Mouse (Mus musculus) kidney, postnatal 0 days (tissue): ENCODE measurements at regions not wholly inside any gene's neighbourhood (a gene's known extent, or its start where the extent isn't known, plus 50 kb on each side); places are given as distances from the start of the nearest gene placed in this dataset.

ENCODE experiments used
- ATAC-seq: fragments of 200-750 bp; cut with Nextera tagmentation; replicated peaks from 2 replicates; pipeline ENCODE4 v1.8.0; 2017; ENCODE audit warnings: low read depth, moderate number of reproducible peaks, moderate TSS enrichment, moderate library complexity; ENCODE audit not compliant: low FRiP score
- DNase-seq: peaks from one replicate; pipeline ENCODE4 v3.0.0-alpha.2; 2016; ENCODE audit warnings: low spot score
- H3K27ac ChIP-seq: fragments of 300-500 bp; sonication (generic); 2 replicates; pipeline ENCODE4 v1.5.1; 2014; ENCODE audit warnings: mild to moderate bottlenecking
- H3K27me3 ChIP-seq: fragments of 300-500 bp; sonication (generic); 2 replicates; pipeline ENCODE4 v1.6.1; 2014; ENCODE audit warnings: low read length, mixed read lengths; ENCODE audit not compliant: insufficient read depth
- H3K36me3 ChIP-seq: fragments of 300-500 bp; sonication (generic); 2 replicates; pipeline ENCODE4 v1.6.1; 2014; ENCODE audit warnings: low read length, mixed read lengths; ENCODE audit not compliant: insufficient read depth
- H3K4me1 ChIP-seq: fragments of 300-500 bp; sonication (generic); replicated peaks from 2 replicates; pipeline ENCODE4 v1.6.1; 2014; ENCODE audit warnings: antibody characterized with exemption, low read length, mixed read lengths; ENCODE audit not compliant: insufficient read depth
- H3K4me2 ChIP-seq: fragments of 300-500 bp; sonication (generic); 2 replicates; pipeline ENCODE4 v1.6.1; 2014; ENCODE audit warnings: mild to moderate bottlenecking, low read length, moderate library complexity, mixed read lengths
- H3K4me3 ChIP-seq: fragments of 300-500 bp; sonication (generic); replicated peaks from 2 replicates; pipeline ENCODE4 v1.5.1; 2014; ENCODE audit warnings: low read depth, low read length
- H3K9ac ChIP-seq: fragments of 300-500 bp; sonication (generic); 2 replicates; pipeline ENCODE4 v1.6.1; 2014; ENCODE audit warnings: low read depth, low read length
- H3K9me3 ChIP-seq: fragments of 300-500 bp; sonication (generic); replicated peaks from 2 replicates; pipeline ENCODE4 v1.6.1; 2016; ENCODE audit warnings: low read length, inconsistent platforms, mixed read lengths
- CTCF ChIP-seq: IDR thresholded peaks from 2 replicates; pipeline ENCODE4 v1.5.1; 2016; ENCODE audit warnings: antibody characterized with exemption, low read depth, mild to moderate bottlenecking, moderate library complexity
- WGBS: fragments of 180-500 bp; shearing (Covaris S2); extraction: QIAGEN DNeasy Blood & Tissue Kit; methylation state at CpG from one replicate; pipeline ENCODE4 v1.1.7; 2014; 5-methylcytosine and 5-hydroxymethylcytosine counted together

DNA sequence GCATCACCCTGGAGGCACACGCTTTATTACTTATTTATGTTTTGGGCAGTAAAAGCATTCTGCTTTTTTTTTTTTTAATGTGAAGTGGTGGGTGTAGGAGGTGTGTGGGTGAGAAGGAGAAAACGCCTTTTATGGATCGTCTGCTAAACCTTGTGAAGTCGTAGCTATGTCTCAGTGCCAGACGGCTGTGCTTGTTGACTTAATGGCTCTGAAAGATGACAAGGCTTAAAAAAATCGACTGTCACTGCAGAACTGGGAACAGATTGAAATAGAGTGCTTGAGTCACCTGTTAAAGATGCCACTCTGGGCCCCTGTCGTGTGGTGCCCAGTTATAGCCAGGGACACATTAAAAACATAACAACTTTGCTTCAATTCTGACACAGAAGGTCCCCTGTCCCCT lies 109.5 kb upstream of the Hs3st2 start:
- 44% methylated on average over 7 of the region's 7 CpGs for WGBS
- Histone ChIP-seq H3K4me2 (no peak overlapping the region), H3K9me3 (no peaks in the 10 kb centered on the region), H3K9ac (no peak overlapping the region), H3K27me3 (no peaks in the 10 kb centered on the region), H3K36me3 (no peaks in the 10 kb centered on the region), H3K4me3 (no peak overlapping the region), H3K4me1 (no peaks in the 10 kb centered on the region), H3K27ac (no peak overlapping the region)
- DNase-seq (no peak), ATAC-seq (no peak)
- TF ChIP-seq CTCF: no peak

DNA sequence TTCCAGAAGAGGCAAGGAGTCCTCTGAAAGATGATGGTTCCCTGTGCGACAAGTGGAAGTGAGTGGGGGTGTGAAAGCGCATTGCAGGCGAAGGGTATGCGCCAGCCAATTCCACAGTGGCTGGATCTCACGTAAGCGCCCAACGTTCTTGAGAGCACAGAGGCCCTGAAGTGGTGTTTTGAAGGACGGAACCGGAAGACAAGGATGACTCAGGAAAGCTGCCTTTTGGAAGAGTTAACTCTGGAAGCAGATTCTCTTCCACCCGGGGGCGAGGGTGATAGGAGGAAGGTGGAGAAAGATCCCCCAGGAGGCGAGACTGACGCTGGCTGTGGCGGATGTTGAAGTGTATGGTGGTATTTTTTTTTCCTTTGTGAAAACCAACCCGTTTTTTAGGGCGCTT lies 101.9 kb upstream of the Hs3st2 start:
- no peak overlapping the region for H3K27ac ChIP-seq
- H3K36me3 ChIP-seq: no peaks in the 10 kb centered on the region
- DNase-seq: no peak
- WGBS: 86% methylated on average over 16 of the region's 16 CpGs
- H3K9ac ChIP-seq: no peak overlapping the region
- H3K27me3 ChIP-seq: no peaks in the 10 kb centered on the region
- H3K9me3 ChIP-seq: no peaks in the 10 kb centered on the region
- no peak overlapping the region for H3K4me2 ChIP-seq
- no peak for TF ChIP-seq CTCF
- H3K4me3 ChIP-seq: no peak overlapping the region
- no peak for ATAC-seq
- H3K4me1 ChIP-seq: no peaks in the 10 kb centered on the region

DNA sequence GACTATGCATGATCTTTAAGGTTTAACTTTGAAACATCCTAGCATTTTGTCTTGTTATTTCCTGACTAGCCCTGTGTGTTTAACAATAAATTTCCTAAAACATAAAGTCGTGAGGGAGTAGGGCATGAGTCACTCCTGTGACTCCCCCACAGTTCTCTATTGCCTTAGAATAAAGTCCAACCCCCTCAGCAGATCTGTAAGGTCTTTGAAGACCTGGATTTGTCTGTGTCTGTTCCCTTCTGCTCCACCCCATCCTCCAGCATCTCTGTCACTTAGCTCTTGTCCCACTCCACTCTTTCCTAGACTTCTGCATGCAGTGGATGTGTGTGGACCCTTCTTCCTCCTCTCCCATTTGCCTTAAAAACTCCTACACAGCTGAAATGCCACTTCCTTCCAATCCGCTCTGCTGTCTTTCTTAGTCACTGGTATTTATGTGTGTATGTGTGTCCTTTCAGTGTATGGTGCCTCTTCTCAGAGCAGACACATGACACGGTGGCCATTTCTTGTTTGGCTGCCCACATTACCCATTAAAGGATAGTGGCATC lies 95.4 kb upstream of the Hs3st2 start:
- DNase-seq (no peak), ATAC-seq (no peak)
- H3K9ac ChIP-seq: no peak overlapping the region
- H3K27ac ChIP-seq: no peak overlapping the region
- no peak overlapping the region for H3K4me2 ChIP-seq
- 55% methylated on average over 3 of the region's 3 CpGs for WGBS
- no peak for TF ChIP-seq CTCF
- H3K9me3 ChIP-seq: no peaks in the 10 kb centered on the region
- H3K4me3 ChIP-seq: no peak overlapping the region
- no peaks in the 10 kb centered on the region for H3K27me3 ChIP-seq
- H3K4me1 ChIP-seq: no peaks in the 10 kb centered on the region
- H3K36me3 ChIP-seq: no peaks in the 10 kb centered on the region

DNA sequence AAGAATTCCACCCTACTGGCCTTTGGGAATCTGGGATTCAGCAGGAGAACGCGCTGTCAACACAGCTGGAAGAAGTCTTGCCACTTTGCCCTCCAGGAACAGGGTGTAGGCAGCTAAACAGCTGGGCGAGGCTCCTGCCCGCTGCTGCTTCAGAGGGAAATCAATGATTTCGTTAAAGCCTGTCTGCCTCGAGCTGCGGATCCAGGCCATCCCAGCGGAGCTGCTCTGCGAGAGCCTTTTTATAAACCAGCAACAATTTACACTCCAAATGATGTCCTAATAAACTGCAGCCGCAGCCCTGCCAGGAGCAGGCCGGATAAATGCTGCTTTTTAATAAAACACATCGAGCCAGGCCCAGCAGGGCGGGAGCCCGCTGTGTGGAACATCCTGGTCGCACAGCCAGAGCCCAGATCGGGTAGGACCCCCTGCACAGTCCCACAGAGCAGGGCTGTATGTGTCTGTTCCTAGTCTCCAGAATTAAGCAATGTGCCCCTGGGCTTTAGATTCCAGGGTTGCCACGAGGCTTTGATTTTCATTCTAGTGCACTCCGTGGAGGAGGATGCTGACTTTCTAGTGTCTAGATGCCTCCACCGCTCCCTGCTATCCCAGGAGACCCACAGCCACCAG lies 78.6 kb upstream of the Hs3st2 start:
- Histone ChIP-seq H3K4me3 (no peak overlapping the region), H3K4me2 (no peak overlapping the region), H3K36me3 (no peaks in the 10 kb centered on the region), H3K27me3 (no peaks in the 10 kb centered on the region), H3K9me3 (no peaks in the 10 kb centered on the region), H3K4me1 (no peaks in the 10 kb centered on the region), H3K27ac (no peak overlapping the region), H3K9ac (no peak overlapping the region)
- DNase-seq: no peak
- ATAC-seq: no peak
- WGBS: 12% methylated on average over 19 of the region's 19 CpGs
- TF ChIP-seq CTCF: no peak

DNA sequence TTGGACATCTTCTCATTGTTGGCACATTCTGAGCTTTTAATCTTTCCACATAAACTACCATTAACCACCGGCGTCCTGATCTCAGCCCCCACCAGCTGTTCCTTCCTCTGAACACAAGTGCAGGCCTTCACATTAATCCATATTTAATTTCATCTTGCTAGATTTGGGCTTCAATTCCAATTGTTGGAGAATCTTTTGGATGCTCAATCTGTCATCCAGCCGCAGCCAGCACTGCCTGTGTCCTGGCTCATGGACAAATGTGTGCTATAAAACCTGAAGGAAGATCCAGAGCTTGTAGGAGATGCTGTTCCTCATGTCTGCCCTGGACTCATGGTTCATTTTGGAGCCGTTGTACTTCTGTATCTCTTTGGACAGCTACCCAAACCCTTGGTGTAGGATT lies 77.1 kb upstream of the Hs3st2 start:
- H3K9ac ChIP-seq: no peak overlapping the region
- H3K4me1 ChIP-seq: no peaks in the 10 kb centered on the region
- no peak for ATAC-seq
- no peak overlapping the region for H3K4me3 ChIP-seq
- no peaks in the 10 kb centered on the region for H3K36me3 ChIP-seq
- WGBS: 59% methylated on average over 4 of the region's 4 CpGs
- no peak for DNase-seq
- TF ChIP-seq CTCF: no peak
- H3K27me3 ChIP-seq: no peaks in the 10 kb centered on the region
- no peak overlapping the region for H3K4me2 ChIP-seq
- no peak overlapping the region for H3K27ac ChIP-seq
- H3K9me3 ChIP-seq: no peaks in the 10 kb centered on the region

DNA sequence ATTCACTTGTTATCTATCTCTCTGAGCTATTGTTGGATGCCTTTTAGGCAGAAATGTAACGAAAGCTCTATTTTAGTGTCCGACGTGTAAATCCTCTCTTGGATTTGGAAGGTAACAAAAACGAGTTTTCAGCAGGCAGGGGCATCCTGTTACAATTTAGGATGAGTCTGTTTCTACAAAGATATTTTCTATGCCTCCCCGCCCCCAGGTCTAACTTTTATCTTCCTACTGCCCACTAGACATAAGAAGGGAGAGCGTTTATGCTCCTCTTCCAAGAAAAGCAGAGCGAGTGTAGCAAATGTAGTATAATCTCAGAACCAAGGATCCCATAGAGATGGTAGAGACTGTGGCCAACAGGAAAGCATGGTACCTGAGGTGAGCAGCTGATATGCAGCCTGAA lies 62.4 kb upstream of the Hs3st2 start:
- Histone ChIP-seq H3K9me3 (no peaks in the 10 kb centered on the region), H3K27ac (no peak overlapping the region), H3K4me2 (no peak overlapping the region), H3K27me3 (no peaks in the 10 kb centered on the region), H3K4me3 (no peak overlapping the region), H3K4me1 (no peaks in the 10 kb centered on the region), H3K9ac (no peak overlapping the region), H3K36me3 (no peaks in the 10 kb centered on the region)
- no peak for TF ChIP-seq CTCF
- ATAC-seq (no peak), DNase-seq (no peak)
- WGBS: 79% methylated on average over 7 of the region's 7 CpGs

DNA sequence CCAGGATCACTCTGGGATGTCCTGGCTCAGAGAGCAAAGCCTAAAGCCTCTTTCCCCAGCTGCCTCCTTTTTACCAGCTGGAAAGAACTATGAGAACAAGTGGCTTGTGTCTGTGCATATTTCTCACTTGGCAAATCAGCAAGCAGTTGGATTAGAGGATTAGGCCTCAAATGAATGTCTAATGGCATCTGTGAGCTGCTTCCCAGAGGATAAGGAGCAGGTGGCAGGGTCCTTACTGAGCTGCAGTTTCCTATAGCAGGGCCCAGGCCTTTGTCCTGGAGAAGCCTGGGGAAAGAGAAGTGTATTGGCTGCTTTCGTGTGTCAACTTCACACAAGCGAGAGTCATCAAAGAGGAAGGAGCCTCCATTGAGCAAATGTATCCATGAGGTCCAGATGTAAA lies 59.1 kb upstream of the Hs3st2 start:
- ATAC-seq (no peak), DNase-seq (no peak)
- TF ChIP-seq CTCF: no peak
- Histone ChIP-seq H3K27me3 (no peaks in the 10 kb centered on the region), H3K9ac (no peak overlapping the region), H3K27ac (no peak overlapping the region), H3K4me3 (no peak overlapping the region), H3K36me3 (no peaks in the 10 kb centered on the region), H3K4me1 (no peaks in the 10 kb centered on the region), H3K9me3 (no peaks in the 10 kb centered on the region), H3K4me2 (no peak overlapping the region)
- 80% methylated on average over 2 of the region's 2 CpGs for WGBS
